Mouse (Mus musculus) heart, adult 2 months (tissue): Measurements from ENCODE around the gene Fcho2. TPM values are rescaled to one million over a fixed set of nuclear protein-coding genes. Genes with fewer than 3 reads are reported as not detected.

Experiments used
- DNase-seq, 2 experiments: peaks; one replicate each; pipeline ENCODE4 v3.0.0; 2021
- H3K27ac ChIP-seq: fragments of 200-600 bp; 2 replicates; pipeline ENCODE4 v1.8.1; 2022
- H3K27me3 ChIP-seq: fragments of 200-500 bp; 2 replicates; pipeline ENCODE4 v1.6.1; 2012; ENCODE audit warnings: mild to moderate bottlenecking, low read length, inconsistent platforms, mixed read lengths; ENCODE audit not compliant: control insufficient read depth, insufficient read depth
- H3K36me3 ChIP-seq: fragments of 200-500 bp; 2 replicates; pipeline ENCODE4 v1.6.1; 2012; ENCODE audit warnings: low read length, inconsistent platforms; ENCODE audit not compliant: control insufficient read depth, insufficient read depth
- H3K4me1 ChIP-seq: fragments of 200-500 bp; 2 replicates; pipeline ENCODE4 v1.6.1; 2011; ENCODE audit warnings: low read length; ENCODE audit not compliant: control insufficient read depth, insufficient read depth
- H3K4me3 ChIP-seq: fragments of 200-600 bp; 2 replicates; pipeline ENCODE4 v1.8.1; 2022
- H3K79me2 ChIP-seq: fragments of 200-500 bp; replicated peaks from 2 replicates; pipeline ENCODE4 v1.6.1; 2012; ENCODE audit warnings: mild to moderate bottlenecking, inconsistent platforms, low read length, moderate library complexity, mixed read lengths; ENCODE audit not compliant: control insufficient read depth, insufficient read depth
- H3K9ac ChIP-seq: fragments of 200-500 bp; 2 replicates; pipeline ENCODE4 v1.6.1; 2012; ENCODE audit warnings: low read depth, mild to moderate bottlenecking, control low read depth, inconsistent platforms, low read length, mixed read lengths
- CTCF ChIP-seq: fragments of 200-600 bp; IDR thresholded peaks from 2 replicates; pipeline ENCODE4 v1.8.1; 2022; ENCODE audit warnings: antibody characterized with exemption, mild to moderate bottlenecking, moderate library complexity
- EP300 ChIP-seq: fragments of 200-500 bp; IDR thresholded peaks from 2 replicates; pipeline ENCODE4 v1.6.1; 2011; ENCODE audit warnings: low read depth, low read length, control low read depth; ENCODE audit not compliant: insufficient read depth
- POLR2A ChIP-seq: fragments of 200-500 bp; IDR thresholded peaks from 2 replicates; pipeline ENCODE4 v1.6.1; 2011; ENCODE audit warnings: mild to moderate bottlenecking, low read depth, low read length, control low read depth; ENCODE audit not compliant: insufficient read depth
- WGBS: fragments of 180-500 bp; shearing (Covaris S2); methylation state at CpG from one replicate; pipeline ENCODE4 v1.1.7; 2018; 5-methylcytosine and 5-hydroxymethylcytosine counted together
- intact Hi-C: fragments of 180-260 bp; cut with DNase I; formaldehyde crosslinking; loops from one replicate; pipeline ENCODE4 v1.15.1; 2025
- polyA plus RNA-seq: library from polyadenylated mRNA; depleted of rRNA; stranded (reverse); fragments of >200 nt; gene quantifications from 2 replicates; pipeline ENCODE4 v1.2.3, GENCODE M21; 2012; rRNA removed
- total RNA-seq, 2 experiments: library from RNA; stranded (reverse); gene quantifications; 2 replicates each; pipeline ENCODE4 v1.2.3; 2021

Fcho2 gene
- total and polyA plus RNA-seq, 3 experiments = 11.8 to 37.6 (median 35.4) TPM

- Histone ChIP-seq H3K36me3 (no peaks in the 10 kb centered on the region), H3K27me3 (no peaks in the 10 kb centered on the region), H3K79me2 (no peaks in the 10 kb centered on the region), H3K4me3 (no peak overlapping the region), H3K9ac (no peak overlapping the region), H3K27ac (no peak overlapping the region), H3K4me1 (no peaks in the 10 kb centered on the region)
- 72% methylated on average over 9 of the region's 9 CpGs for WGBS
- TF ChIP-seq POLR2A (no peak), EP300 (no peak), CTCF (no peak)
- intact Hi-C loops = no loop called here
- DNase-seq = peak in 1 of 2 experiments; percentile 8
These were observed 130.9 kb downstream of the Fcho2 start for GRCm38 (mm10) chr13:98684144-98684900.

- Histone ChIP-seq H3K79me2 (no peaks in the 10 kb centered on the region), H3K4me1 (no peaks in the 10 kb centered on the region), H3K4me3 (no peak overlapping the region), H3K27me3 (no peaks in the 10 kb centered on the region), H3K36me3 (no peaks in the 10 kb centered on the region), H3K27ac (no peak overlapping the region), H3K9ac (no peak overlapping the region)
- no peak for TF ChIP-seq CTCF
- no peak for TF ChIP-seq POLR2A
- TF ChIP-seq EP300 = no peak
- 78% methylated on average over 2 of the region's 2 CpGs for WGBS
- DNase-seq = no peak
- intact Hi-C loops = no loop called here
These were observed 131.8 kb downstream of the Fcho2 start for GRCm38 (mm10) chr13:98683412-98683811.

GRCm38 (mm10) chr13:98680470-98681060, 134.7 kb downstream of the Fcho2 start:
- Histone ChIP-seq H3K27ac (no peak overlapping the region), H3K79me2 (no peaks in the 10 kb centered on the region), H3K27me3 (no peaks in the 10 kb centered on the region), H3K36me3 (no peaks in the 10 kb centered on the region), H3K4me1 (no peaks in the 10 kb centered on the region), H3K9ac (no peak overlapping the region), H3K4me3 (no peak overlapping the region)
- WGBS = 86% methylated on average over 5 of the region's 5 CpGs
- DNase-seq = no peak
- TF ChIP-seq CTCF (no peak), POLR2A (no peak), EP300 (no peak)
- intact Hi-C loops = no loop called here

- no peak overlapping the region for H3K4me3 ChIP-seq
- no peak for DNase-seq
- H3K27ac ChIP-seq = no peak overlapping the region
- no peak overlapping the region for H3K9ac ChIP-seq
- H3K4me1 ChIP-seq = no peaks in the 10 kb centered on the region
- no peaks in the 10 kb centered on the region for H3K36me3 ChIP-seq
- intact Hi-C loops = no loop called here
- TF ChIP-seq CTCF = no peak
- TF ChIP-seq POLR2A = no peak
- no peak for TF ChIP-seq EP300
- H3K79me2 ChIP-seq = no peaks in the 10 kb centered on the region
- no peaks in the 10 kb centered on the region for H3K27me3 ChIP-seq
- WGBS = 33% methylated on average over 4 of the region's 4 CpGs
These were observed 135.6 kb downstream of the Fcho2 start for GRCm38 (mm10) chr13:98679631-98680041.

- intact Hi-C loops = no loop called here
- Histone ChIP-seq H3K4me1 (no peaks in the 10 kb centered on the region), H3K36me3 (no peaks in the 10 kb centered on the region), H3K27me3 (no peaks in the 10 kb centered on the region), H3K79me2 (no peaks in the 10 kb centered on the region), H3K9ac (no peak overlapping the region), H3K27ac (no peak overlapping the region), H3K4me3 (no peak overlapping the region)
- WGBS = 86% methylated on average over 1 of the region's 1 CpGs
- no peak for DNase-seq
- TF ChIP-seq POLR2A (no peak), CTCF (no peak), EP300 (no peak)
These were observed 136.0 kb downstream of the Fcho2 start for GRCm38 (mm10) chr13:98679230-98679629.

- Histone ChIP-seq H3K9ac (no peak overlapping the region), H3K27ac (no peak overlapping the region), H3K4me3 (no peak overlapping the region), H3K36me3 (no peaks in the 10 kb centered on the region), H3K27me3 (no peaks in the 10 kb centered on the region), H3K79me2 (no peaks in the 10 kb centered on the region), H3K4me1 (no peaks in the 10 kb centered on the region)
- TF ChIP-seq EP300 (no peak), POLR2A (no peak), CTCF (no peak)
- WGBS = 68% methylated on average over 4 of the region's 4 CpGs
- no peak for DNase-seq
- intact Hi-C loops = no loop called here
These were observed 141.3 kb downstream of the Fcho2 start for GRCm38 (mm10) chr13:98673922-98674321.

Other genes starting within 250 kb of the Fcho2 start
- not detected for gene Tmem174, start 178.0 kb downstream of the Fcho2 start, total RNA-seq
- not detected in 2 replicates for gene Tmem174, start 178.0 kb downstream of the Fcho2 start, polyA plus RNA-seq
- gene Tmem171, start 120.6 kb downstream of the Fcho2 start, total RNA-seq = 1 to 10 TPM; 4.6 to 8.1 TPM
- gene Tmem171, start 120.6 kb downstream of the Fcho2 start, polyA plus RNA-seq = 9.1 and 11.1 TPM in 2 replicates
- 10 to 100 TPM; 58.9 to 60.4 TPM for gene Tnpo1, start 110.9 kb upstream of the Fcho2 start, total RNA-seq
- gene Tnpo1, start 110.9 kb upstream of the Fcho2 start, polyA plus RNA-seq = 16.1 and 31.2 TPM in 2 replicates
- gene 1700024P04Rik, start 169.1 kb upstream of the Fcho2 start, total RNA-seq = not detected
- gene 1700024P04Rik, start 169.1 kb upstream of the Fcho2 start, polyA plus RNA-seq = not detected in 2 replicates